Mouse (Mus musculus): ENCODE measurements around the gene Magi1. TPM values are rescaled to one million over a fixed set of nuclear protein-coding genes. Genes with fewer than 3 reads are reported as not detected.

Gene Magi1
- total and polyA plus RNA-seq, 3 experiments, result not detected

GRCm38 (mm10) chr6:94259981-94260380 lies 23.7 kb downstream of the Magi1 start:
- Histone ChIP-seq H3K4me2 (ENCODE audit: insufficient read depth, low read depth, poor library complexity, severe bottlenecking) (no peak overlapping the region), H3K4me3 (replicated peaks in 1 of 3; ENCODE audit: low read depth in 2 of 3, low read length in 2 of 3, poor library complexity in 1 of 3) (no peak overlapping the region), H3K9ac (ENCODE audit: insufficient read depth, low read depth) (no peak overlapping the region), H3K4me1 (ENCODE audit: control insufficient read depth in 1 of 2, insufficient read depth in 2 of 2) (no peaks in the 10 kb centered on the region), H3K79me2 (replicated peaks; ENCODE audit: control insufficient read depth, extremely low read depth, insufficient read depth, poor library complexity, severe bottlenecking) (no peaks in the 10 kb centered on the region), H3K27me3 (replicated peaks) (no peaks in the 10 kb centered on the region), H3K9me3 (replicated peaks; ENCODE audit: low read length) (peaks cover 71% of the 10 kb centered on the region), H3K36me3 (replicated peaks in 1 of 2; ENCODE audit: control insufficient read depth in 1 of 2, insufficient read depth in 1 of 2, low read length in 1 of 2) (no peaks in the 10 kb centered on the region), H3K27ac (ENCODE audit: insufficient read depth, low read depth) (no peak overlapping the region)
- dilution Hi-C loops (cut with MboI; ENCODE audit: extremely low pct_ligation_motif_present, extremely low pct_unique_long_range_greater_than_20kb, low sequenced_read_pairs), result no loop called here
- no peak for DNase-seq (ENCODE audit: extremely low read depth)
- in situ Hi-C loops (cut with MboI; ENCODE audit: low pct_ligation_motif_present, low pct_unique_long_range_greater_than_20kb, low sequenced_read_pairs), result no loop called here
- TF ChIP-seq UBTF (IDR thresholded peaks at IDR 0.05; ENCODE audit: low read depth, low read length) (no peak), PAX5 (IDR thresholded peaks at IDR 0.05; ENCODE audit: low read length) (no peak), MEF2A (IDR thresholded peaks at IDR 0.05; ENCODE audit: borderline replicate concordance, low read depth, low read length) (no peak), JUN (IDR thresholded peaks at IDR 0.05; ENCODE audit: insufficient read depth, low read depth, low read length) (no peak), GABPA (IDR thresholded peaks at IDR 0.05; ENCODE audit: insufficient replicate concordance, low read depth, low read length) (no peak), ZKSCAN1 (IDR thresholded peaks at IDR 0.05; ENCODE audit: borderline replicate concordance, low read depth, low read length) (no peak), USF2 (conservative IDR thresholded peaks at IDR 0.05; ENCODE audit: low read depth, low read length) (no peak), MAZ (IDR thresholded peaks at IDR 0.05; ENCODE audit: low read depth, low read length) (no peak), ZNF384 (IDR thresholded peaks at IDR 0.05; ENCODE audit: low read depth, low read length) (no peak), IRF4 (IDR thresholded peaks at IDR 0.05; ENCODE audit: low read depth, low read length) (no peak), TCF12 (IDR thresholded peaks at IDR 0.05; ENCODE audit: low read depth, low read length) (no peak), ZMIZ1 (IDR thresholded peaks at IDR 0.05; ENCODE audit: low read depth, low read length) (no peak), ETS1 (conservative IDR thresholded peaks at IDR 0.05; ENCODE audit: low read depth, low read length) (no peak), MAFK (IDR thresholded peaks at IDR 0.05; ENCODE audit: insufficient replicate concordance, low read length) (no peak), TBP (conservative IDR thresholded peaks at IDR 0.05; ENCODE audit: low read depth, low read length) (no peak)

- Histone ChIP-seq H3K4me2 (ENCODE audit: insufficient read depth, low read depth, poor library complexity, severe bottlenecking) (no peak overlapping the region), H3K27ac (ENCODE audit: insufficient read depth, low read depth) (no peak overlapping the region), H3K79me2 (replicated peaks; ENCODE audit: control insufficient read depth, extremely low read depth, insufficient read depth, poor library complexity, severe bottlenecking) (no peaks in the 10 kb centered on the region), H3K9me3 (replicated peaks; ENCODE audit: low read length) (peaks cover 68% of the 10 kb centered on the region), H3K9ac (ENCODE audit: insufficient read depth, low read depth) (no peak overlapping the region), H3K4me1 (ENCODE audit: control insufficient read depth in 1 of 2, insufficient read depth in 2 of 2) (no peaks in the 10 kb centered on the region), H3K36me3 (replicated peaks in 1 of 2; ENCODE audit: control insufficient read depth in 1 of 2, insufficient read depth in 1 of 2, low read length in 1 of 2) (no peaks in the 10 kb centered on the region), H3K27me3 (replicated peaks) (no peaks in the 10 kb centered on the region), H3K4me3 (replicated peaks in 1 of 3; ENCODE audit: low read depth in 2 of 3, low read length in 2 of 3, poor library complexity in 1 of 3) (no peak overlapping the region)
- TF ChIP-seq TCF12 (IDR thresholded peaks at IDR 0.05; ENCODE audit: low read depth, low read length) (no peak), HCFC1 (IDR thresholded peaks at IDR 0.05; ENCODE audit: low read depth, low read length) (no peak), MAFK (IDR thresholded peaks at IDR 0.05; ENCODE audit: insufficient replicate concordance, low read length) (no peak), MAX (IDR thresholded peaks at IDR 0.05; ENCODE audit: low read length) (no peak), PAX5 (IDR thresholded peaks at IDR 0.05; ENCODE audit: low read length) (no peak), MYC (IDR thresholded peaks at IDR 0.05; ENCODE audit: low read depth, low read length) (no peak), CHD2 (IDR thresholded peaks at IDR 0.05; ENCODE audit: low read length) (no peak), NRF1 (IDR thresholded peaks at IDR 0.05; ENCODE audit: low read depth, low read length) (no peak), TBP (conservative IDR thresholded peaks at IDR 0.05; ENCODE audit: low read depth, low read length) (no peak), CTCF (conservative IDR thresholded peaks at IDR 0.05 in 1 of 2, IDR thresholded peaks at IDR 0.05 in 1 of 2; ENCODE audit: low read depth in 2 of 2, low read length in 2 of 2) (no peak), SIN3A (IDR thresholded peaks at IDR 0.05; ENCODE audit: low read length) (no peak), POLR2A (IDR thresholded peaks at IDR 0.05; ENCODE audit: low read depth, low read length) (no peak), GABPA (IDR thresholded peaks at IDR 0.05; ENCODE audit: insufficient replicate concordance, low read depth, low read length) (no peak), CHD1 (IDR thresholded peaks at IDR 0.05; ENCODE audit: low read depth, low read length) (no peak), EP300 (IDR thresholded peaks at IDR 0.05; ENCODE audit: low read length) (no peak), E2F4 (IDR thresholded peaks at IDR 0.05; ENCODE audit: insufficient replicate concordance, low read depth, low read length) (no peak), RCOR1 (conservative IDR thresholded peaks at IDR 0.05; ENCODE audit: low read depth, low read length) (no peak), MAZ (IDR thresholded peaks at IDR 0.05; ENCODE audit: low read depth, low read length) (no peak), USF2 (conservative IDR thresholded peaks at IDR 0.05; ENCODE audit: low read depth, low read length) (no peak)
- in situ Hi-C loops (cut with MboI; ENCODE audit: low pct_ligation_motif_present, low pct_unique_long_range_greater_than_20kb, low sequenced_read_pairs) (no loop called here), dilution Hi-C loops (cut with MboI; ENCODE audit: extremely low pct_ligation_motif_present, extremely low pct_unique_long_range_greater_than_20kb, low sequenced_read_pairs) (no loop called here)
- no peak for DNase-seq (ENCODE audit: extremely low read depth)
These were observed 25.9 kb downstream of the Magi1 start for GRCm38 (mm10) chr6:94257831-94258173.

Measured in CH12.LX (cell line).